Mouse (Mus musculus): ENCODE results near the gene Plppr1. TPM values are rescaled to one million over a fixed set of nuclear protein-coding genes. Genes with fewer than 3 reads are reported as not detected.

The Plppr1 gene
- total and polyA plus RNA-seq, 3 experiments: not detected

- H3K9ac ChIP-seq (ENCODE audit: control insufficient read depth, low read depth, low read length, poor library complexity, severe bottlenecking): no peak overlapping the region
- no peaks in the 10 kb centered on the region for H3K79me2 ChIP-seq (ENCODE audit: control insufficient read depth, insufficient read depth, low read length, poor library complexity)
- H3K27ac ChIP-seq (ENCODE audit: control insufficient read depth, low read depth, low read length): no peak overlapping the region
- no peaks in the 10 kb centered on the region for H3K36me3 ChIP-seq (ENCODE audit: control insufficient read depth in 1 of 2, insufficient read depth in 2 of 2, low read length in 2 of 2)
- TF ChIP-seq RAD21 (IDR thresholded peaks at IDR 0.05; ENCODE audit: low read depth, low read length) (no peak), GATA1 (IDR thresholded peaks at IDR 0.05; ENCODE audit: low read depth, low read length) (no peak), CHD1 (IDR thresholded peaks at IDR 0.05; ENCODE audit: low read depth, low read length) (no peak), POLR2AphosphoS5 (IDR thresholded peaks at IDR 0.05; ENCODE audit: borderline replicate concordance, low read depth, low read length) (no peak), KAT2A (conservative IDR thresholded peaks at IDR 0.05; ENCODE audit: low read depth, low read length) (no peak)
- no peak overlapping the region for H3K4me3 ChIP-seq (ENCODE audit: control insufficient read depth in 1 of 2, insufficient read depth in 1 of 2, low read depth in 2 of 2, low read length in 2 of 2)
- H3K9me3 ChIP-seq (replicated peaks; ENCODE audit: insufficient read depth, low read length): no peaks in the 10 kb centered on the region
- H3K27me3 ChIP-seq (ENCODE audit: control insufficient read depth in 1 of 2, insufficient read depth in 2 of 2, low read length in 2 of 2): no peaks in the 10 kb centered on the region
- DNase-seq (ENCODE audit: low read depth, low spot score): no peak
- no peaks in the 10 kb centered on the region for H3K4me1 ChIP-seq (ENCODE audit: control insufficient read depth in 1 of 2, insufficient read depth in 2 of 2, low read length in 2 of 2)
These were observed 120.6 kb downstream of the Plppr1 start for GRCm38 (mm10) chr4:49179471-49180181.

- TF ChIP-seq MAX (IDR thresholded peaks at IDR 0.05; ENCODE audit: low read length): no peak
- TF ChIP-seq EP300 (IDR thresholded peaks at IDR 0.05; ENCODE audit: low read depth in 1 of 2, low read length in 2 of 2): no peak
- no peak for TF ChIP-seq E2F4 (IDR thresholded peaks at IDR 0.05; ENCODE audit: borderline replicate concordance, low read depth, low read length)
- TF ChIP-seq CHD1 (IDR thresholded peaks at IDR 0.05; ENCODE audit: low read depth, low read length): no peak
- no peak for TF ChIP-seq ELF1 (IDR thresholded peaks at IDR 0.05; ENCODE audit: low read depth, low read length)
- no peak for TF ChIP-seq HCFC1 (IDR thresholded peaks at IDR 0.05; ENCODE audit: low read depth, low read length)
- no peak for TF ChIP-seq KAT2A (conservative IDR thresholded peaks at IDR 0.05; ENCODE audit: low read depth, low read length)
- no peak for TF ChIP-seq MAZ (IDR thresholded peaks at IDR 0.05; ENCODE audit: low read depth, low read length)
- no peak for TF ChIP-seq POLR2AphosphoS2 (IDR thresholded peaks at IDR 0.05; ENCODE audit: low read length)
- no peak for TF ChIP-seq SMC3 (IDR thresholded peaks at IDR 0.05; ENCODE audit: low read depth, low read length)
- no peak for TF ChIP-seq ZKSCAN1 (IDR thresholded peaks at IDR 0.05; ENCODE audit: low read depth, low read length)
- no peak for TF ChIP-seq MXI1 (IDR thresholded peaks at IDR 0.05; ENCODE audit: low read depth, low read length)
- TF ChIP-seq SIN3A (IDR thresholded peaks at IDR 0.05; ENCODE audit: low read length): no peak
- no peak for TF ChIP-seq GABPA (IDR thresholded peaks at IDR 0.05; ENCODE audit: low read depth, low read length)
- no peak for TF ChIP-seq GATA1 (IDR thresholded peaks at IDR 0.05; ENCODE audit: low read depth, low read length)
- TF ChIP-seq POLR2A (IDR thresholded peaks at IDR 0.05; ENCODE audit: control insufficient read depth in 1 of 2, insufficient read depth in 1 of 2, low read depth in 1 of 2, low read length in 2 of 2, poor library complexity in 1 of 2): no peak
- no peaks in the 10 kb centered on the region for H3K79me2 ChIP-seq (ENCODE audit: control insufficient read depth, insufficient read depth, low read length, poor library complexity)
- H3K4me3 ChIP-seq (ENCODE audit: control insufficient read depth in 1 of 2, insufficient read depth in 1 of 2, low read depth in 2 of 2, low read length in 2 of 2): no peak overlapping the region
- no peak overlapping the region for H3K9ac ChIP-seq (ENCODE audit: control insufficient read depth, low read depth, low read length, poor library complexity, severe bottlenecking)
- H3K9me3 ChIP-seq (replicated peaks; ENCODE audit: insufficient read depth, low read length): no peaks in the 10 kb centered on the region
- no peak for DNase-seq (ENCODE audit: low read depth, low spot score)
- H3K36me3 ChIP-seq (ENCODE audit: control insufficient read depth in 1 of 2, insufficient read depth in 2 of 2, low read length in 2 of 2): no peaks in the 10 kb centered on the region
- H3K27ac ChIP-seq (ENCODE audit: control insufficient read depth, low read depth, low read length): no peak overlapping the region
- H3K27me3 ChIP-seq (ENCODE audit: control insufficient read depth in 1 of 2, insufficient read depth in 2 of 2, low read length in 2 of 2): no peaks in the 10 kb centered on the region
- H3K4me1 ChIP-seq (ENCODE audit: control insufficient read depth in 1 of 2, insufficient read depth in 2 of 2, low read length in 2 of 2): no peaks in the 10 kb centered on the region
These were observed 131.0 kb downstream of the Plppr1 start for GRCm38 (mm10) chr4:49189991-49190526.

Data from MEL (cell line).